Mouse (Mus musculus) ES-Bruce4 (cell line): ENCODE results near the gene Fen1. TPM values are rescaled to one million over a fixed set of nuclear protein-coding genes. Genes with fewer than 3 reads are reported as not detected.
A peak's percentile ranks its signal among the peaks of the same experiment; 100 is the strongest.

Experiments
- H3K27ac ChIP-seq: 2 replicates; pipeline ENCODE4 v1.5.1; 2012; ENCODE audit warnings: low read length, inconsistent platforms; ENCODE audit not compliant: insufficient read depth
- H3K27me3 ChIP-seq: 2 replicates; pipeline ENCODE4 v1.6.1; 2012; ENCODE audit warnings: mild to moderate bottlenecking, low read length, inconsistent platforms; ENCODE audit not compliant: control insufficient read depth, poor library complexity, insufficient read depth, severe bottlenecking
- H3K36me3 ChIP-seq: 2 replicates; pipeline ENCODE4 v1.6.1; 2012; ENCODE audit warnings: inconsistent platforms, mild to moderate bottlenecking, low read length, moderate library complexity; ENCODE audit not compliant: control insufficient read depth, poor library complexity, insufficient read depth, severe bottlenecking
- H3K4me1 ChIP-seq: one replicate; pipeline ENCODE4 v1.8.1; 2011; ENCODE audit warnings: low read length; ENCODE audit not compliant: control insufficient read depth, insufficient read depth
- H3K4me3 ChIP-seq: 2 replicates; pipeline ENCODE4 v1.5.1; 2011; ENCODE audit warnings: low read depth, mild to moderate bottlenecking, low read length
- H3K9ac ChIP-seq: 2 replicates; pipeline ENCODE4 v1.6.1; 2012; ENCODE audit warnings: low read depth, mild to moderate bottlenecking, inconsistent platforms; ENCODE audit not compliant: poor library complexity, severe bottlenecking
- H3K9me3 ChIP-seq: replicated peaks from 2 replicates; pipeline ENCODE4 v1.6.1; 2012; ENCODE audit warnings: mild to moderate bottlenecking, low read length, inconsistent platforms; ENCODE audit not compliant: control insufficient read depth, poor library complexity, insufficient read depth, severe bottlenecking
- CTCF ChIP-seq: IDR thresholded peaks from one replicate; pipeline ENCODE4 v1.8.1; 2011; ENCODE audit warnings: low read depth, low read length
- EP300 ChIP-seq: IDR thresholded peaks from 2 replicates; pipeline ENCODE4 v1.6.1; 2011; ENCODE audit warnings: low read depth, low read length; ENCODE audit not compliant: insufficient read depth
- POLR2A ChIP-seq: IDR thresholded peaks from one replicate; pipeline ENCODE4 v1.8.1; 2011; ENCODE audit warnings: low read length; ENCODE audit not compliant: insufficient read depth
- polyA plus RNA-seq: library from polyadenylated mRNA; stranded (reverse); fragments of >200 nt; gene quantifications from 2 replicates; pipeline ENCODE4 v1.2.4, GENCODE M21; 2011; ENCODE audit warnings: low read depth; ENCODE audit not compliant: missing spikeins, insufficient read depth, insufficient read length

Gene Fen1
- polyA plus RNA-seq, 1 experiment = 40.5 TPM

- TF ChIP-seq CTCF (peak; percentile 38), POLR2A (no peak), EP300 (0 out of 2 replicates have a peak, but pooled peaks have one; percentile 21)
- peak within 1 kb of the TSS; percentile 73 for H3K9ac ChIP-seq
- no peaks in the 10 kb centered on the region for H3K4me1 ChIP-seq
- H3K36me3 ChIP-seq = peaks cover 5% of the 10 kb centered on the region; the same call in 1 of the 2 replicates
- peak within 1 kb of the TSS; percentile 69 for H3K4me3 ChIP-seq
- H3K27ac ChIP-seq = peak within 1 kb of the TSS; percentile 87
- no peaks in the 10 kb centered on the region for H3K9me3 ChIP-seq
- no peaks in the 10 kb centered on the region for H3K27me3 ChIP-seq
These were observed 21.2 kb downstream of the Fen1 start, which contains the start of gene Fads1 for GRCm38 (mm10) chr19:10182670-10183298. Fads1 (plus strand) TSS chr19:10182888.

GRCm38 (mm10) chr19:10182142-10182541, 21.8 kb downstream of the Fen1 start:
- peak overlapping the region; percentile 69 for H3K4me3 ChIP-seq
- TF ChIP-seq CTCF (no peak), POLR2A (no peak), EP300 (no peak)
- H3K27ac ChIP-seq = peak overlapping the region; percentile 87
- peaks cover 5% of the 10 kb centered on the region; the same call in 1 of the 2 replicates for H3K36me3 ChIP-seq
- no peaks in the 10 kb centered on the region for H3K9me3 ChIP-seq
- H3K4me1 ChIP-seq = no peaks in the 10 kb centered on the region
- no peaks in the 10 kb centered on the region for H3K27me3 ChIP-seq
- peak overlapping the region; percentile 50 for H3K9ac ChIP-seq

GRCm38 (mm10) chr19:10181225-10181624, 22.7 kb downstream of the Fen1 start:
- no peak overlapping the region for H3K27ac ChIP-seq
- H3K27me3 ChIP-seq = no peaks in the 10 kb centered on the region
- peaks cover 4% of the 10 kb centered on the region; the same call in 1 of the 2 replicates for H3K36me3 ChIP-seq
- H3K4me1 ChIP-seq = no peaks in the 10 kb centered on the region
- H3K9ac ChIP-seq = no peak overlapping the region
- H3K9me3 ChIP-seq = no peaks in the 10 kb centered on the region
- H3K4me3 ChIP-seq = no peak overlapping the region
- TF ChIP-seq EP300 (no peak), CTCF (no peak), POLR2A (no peak)

GRCm38 (mm10) chr19:10176941-10177372, 27.0 kb downstream of the Fen1 start:
- TF ChIP-seq POLR2A = no peak
- no peak for TF ChIP-seq CTCF
- TF ChIP-seq EP300 = no peak
- Histone ChIP-seq H3K9ac (no peak overlapping the region), H3K27me3 (no peaks in the 10 kb centered on the region), H3K9me3 (no peaks in the 10 kb centered on the region), H3K4me1 (no peaks in the 10 kb centered on the region), H3K4me3 (no peak overlapping the region), H3K27ac (no peak overlapping the region), H3K36me3 (no peaks in the 10 kb centered on the region)

GRCm38 (mm10) chr19:10176477-10176876, 27.5 kb downstream of the Fen1 start:
- no peak overlapping the region for H3K27ac ChIP-seq
- no peaks in the 10 kb centered on the region for H3K36me3 ChIP-seq
- no peaks in the 10 kb centered on the region for H3K4me1 ChIP-seq
- H3K4me3 ChIP-seq = no peak overlapping the region
- H3K9ac ChIP-seq = no peak overlapping the region
- H3K9me3 ChIP-seq = no peaks in the 10 kb centered on the region
- TF ChIP-seq CTCF (no peak), POLR2A (no peak), EP300 (no peak)
- no peaks in the 10 kb centered on the region for H3K27me3 ChIP-seq

GRCm38 (mm10) chr19:10174956-10175355, 29.0 kb downstream of the Fen1 start:
- H3K27me3 ChIP-seq = no peaks in the 10 kb centered on the region
- no peak overlapping the region for H3K9ac ChIP-seq
- TF ChIP-seq POLR2A (no peak), CTCF (no peak), EP300 (no peak)
- no peaks in the 10 kb centered on the region for H3K9me3 ChIP-seq
- H3K4me3 ChIP-seq = no peak overlapping the region
- H3K4me1 ChIP-seq = no peaks in the 10 kb centered on the region
- no peaks in the 10 kb centered on the region for H3K36me3 ChIP-seq
- no peak overlapping the region for H3K27ac ChIP-seq
